Mouse (Mus musculus): ENCODE measurements around the gene Pop4. TPM values are rescaled to one million over a fixed set of nuclear protein-coding genes. Genes with fewer than 3 reads are reported as not detected.
A peak's percentile ranks its signal among the peaks of the same experiment; 100 is the strongest.
"Not testable (repeated sequence)": the region's sequence is repeated elsewhere in the genome, so short reads cannot be mapped to it uniquely, and the experiment has no call there.

The Pop4 gene
- 18.9 and 22.5 TPM in 2 replicates for total RNA-seq (2017)

GRCm38 (mm10) chr7:38270703-38271510, at the start of gene Pop4:
Gene Pop4, minus strand, starts transcription at chr7:38271423.
- ATAC-seq (ENCODE audit: extremely low read depth, insufficient number of reproducible peaks, low FRiP score, poor library complexity, severe bottlenecking) = peak; percentile 94

- no peak for ATAC-seq (ENCODE audit: extremely low read depth, insufficient number of reproducible peaks, low FRiP score, poor library complexity, severe bottlenecking)
Measured at GRCm38 (mm10) chr7:38320641-38321040, 49.4 kb upstream of the Pop4 start.

GRCm38 (mm10) chr7:38282192-38282591, 11.0 kb upstream of the Pop4 start:
- ATAC-seq (ENCODE audit: extremely low read depth, insufficient number of reproducible peaks, low FRiP score, poor library complexity, severe bottlenecking) = not testable (repeated sequence)

GRCm38 (mm10) chr7:38272551-38272950, 1.3 kb upstream of the Pop4 start:
- no peak for ATAC-seq (ENCODE audit: extremely low read depth, insufficient number of reproducible peaks, low FRiP score, poor library complexity, severe bottlenecking)

- no peak for ATAC-seq (ENCODE audit: extremely low read depth, insufficient number of reproducible peaks, low FRiP score, poor library complexity, severe bottlenecking)
Measured at GRCm38 (mm10) chr7:38271859-38272258, 636 bp upstream of the Pop4 start.

GRCm38 (mm10) chr7:38271511-38271811, 238 bp upstream of the Pop4 start:
- ATAC-seq (ENCODE audit: extremely low read depth, insufficient number of reproducible peaks, low FRiP score, poor library complexity, severe bottlenecking) = no peak

GRCm38 (mm10) chr7:38267006-38267680, 4.1 kb downstream of the Pop4 start:
- ATAC-seq (ENCODE audit: extremely low read depth, insufficient number of reproducible peaks, low FRiP score, poor library complexity, severe bottlenecking) = peak; percentile 31; the same call in 1 of the 2 replicates

- no peak for ATAC-seq (ENCODE audit: extremely low read depth, insufficient number of reproducible peaks, low FRiP score, poor library complexity, severe bottlenecking)
Measured at GRCm38 (mm10) chr7:38262406-38262805, 8.8 kb downstream of the Pop4 start.

- no peak for ATAC-seq (ENCODE audit: extremely low read depth, insufficient number of reproducible peaks, low FRiP score, poor library complexity, severe bottlenecking)
Measured at GRCm38 (mm10) chr7:38259631-38260030, 11.6 kb downstream of the Pop4 start.

GRCm38 (mm10) chr7:38253441-38253840, 17.8 kb downstream of the Pop4 start:
- ATAC-seq (ENCODE audit: extremely low read depth, insufficient number of reproducible peaks, low FRiP score, poor library complexity, severe bottlenecking) = no peak

- ATAC-seq (ENCODE audit: extremely low read depth, insufficient number of reproducible peaks, low FRiP score, poor library complexity, severe bottlenecking) = no peak
Measured at GRCm38 (mm10) chr7:38251494-38252216, 19.6 kb downstream of the Pop4 start.

- ATAC-seq (ENCODE audit: extremely low read depth, insufficient number of reproducible peaks, low FRiP score, poor library complexity, severe bottlenecking) = no peak
Measured at GRCm38 (mm10) chr7:38242417-38242816, 28.8 kb downstream of the Pop4 start.

- ATAC-seq (ENCODE audit: extremely low read depth, insufficient number of reproducible peaks, low FRiP score, poor library complexity, severe bottlenecking) = no peak
Measured at GRCm38 (mm10) chr7:38237140-38237539, 34.1 kb downstream of the Pop4 start.

GRCm38 (mm10) chr7:38236400-38237105, 34.7 kb downstream of the Pop4 start:
- ATAC-seq (ENCODE audit: extremely low read depth, insufficient number of reproducible peaks, low FRiP score, poor library complexity, severe bottlenecking) = no peak

GRCm38 (mm10) chr7:38230285-38230684, 40.9 kb downstream of the Pop4 start:
- no peak for ATAC-seq (ENCODE audit: extremely low read depth, insufficient number of reproducible peaks, low FRiP score, poor library complexity, severe bottlenecking)

- ATAC-seq (ENCODE audit: extremely low read depth, insufficient number of reproducible peaks, low FRiP score, poor library complexity, severe bottlenecking) = no peak
Measured at GRCm38 (mm10) chr7:38228329-38228728, 42.9 kb downstream of the Pop4 start.

GRCm38 (mm10) chr7:38227900-38228298, 43.3 kb downstream of the Pop4 start, which contains the start of gene Plekhf1:
Gene Plekhf1, minus strand, starts transcription at chr7:38228016.
- ATAC-seq (ENCODE audit: extremely low read depth, insufficient number of reproducible peaks, low FRiP score, poor library complexity, severe bottlenecking) = peak; percentile 54; the same call in 1 of the 2 replicates

- ATAC-seq (ENCODE audit: extremely low read depth, insufficient number of reproducible peaks, low FRiP score, poor library complexity, severe bottlenecking) = peak; percentile 27; the same call in 1 of the 2 replicates
Measured at GRCm38 (mm10) chr7:38227181-38227899, 43.9 kb downstream of the Pop4 start.
